Mouse (Mus musculus): ENCODE data around the gene Orm3. TPM values are rescaled to one million over a fixed set of nuclear protein-coding genes. Genes with fewer than 3 reads are reported as not detected.
A peak's percentile ranks its signal among the peaks of the same experiment; 100 is the strongest.

Orm3 gene
- polyA plus RNA-seq, 1 experiment from 2014 or later: not detected

- peaks cover 46% of the 10 kb centered on the region for H3K4me1 ChIP-seq (replicated peaks; ENCODE audit: control insufficient read depth, insufficient read depth, low read length)
- H3K9me3 ChIP-seq (ENCODE audit: control insufficient read depth, low read length): no peaks in the 10 kb centered on the region
- H3K4me2 ChIP-seq (replicated peaks): no peak overlapping the region
- no peaks in the 10 kb centered on the region for H3K27me3 ChIP-seq (ENCODE audit: control insufficient read depth, insufficient read depth, low read length)
- no peak overlapping the region for H3K9ac ChIP-seq
- H3K27ac ChIP-seq: no peak overlapping the region
- no peak for DNase-seq (ENCODE audit: low spot score)
- WGBS: 76% methylated on average over 7 of the region's 7 CpGs
- H3K4me3 ChIP-seq (replicated peaks; ENCODE audit: low read length): no peak overlapping the region
- ATAC-seq (ENCODE audit: low FRiP score): no peak
- H3K36me3 ChIP-seq (replicated peaks; ENCODE audit: control insufficient read depth, insufficient read depth): no peaks in the 10 kb centered on the region
These were observed 48.2 kb downstream of the Orm3 start for GRCm38 (mm10) chr4:63404205-63404604.

GRCm38 (mm10) chr4:63405051-63405450 is 49.1 kb downstream of the Orm3 start:
- no peak overlapping the region for H3K4me2 ChIP-seq (replicated peaks)
- H3K27ac ChIP-seq: no peak overlapping the region
- DNase-seq (ENCODE audit: low spot score) (no peak), ATAC-seq (ENCODE audit: low FRiP score) (no peak)
- no peaks in the 10 kb centered on the region for H3K36me3 ChIP-seq (replicated peaks; ENCODE audit: control insufficient read depth, insufficient read depth)
- peaks cover 47% of the 10 kb centered on the region for H3K4me1 ChIP-seq (replicated peaks; ENCODE audit: control insufficient read depth, insufficient read depth, low read length)
- 15% methylated on average over 7 of the region's 7 CpGs for WGBS
- no peak overlapping the region for H3K4me3 ChIP-seq (replicated peaks; ENCODE audit: low read length)
- H3K9me3 ChIP-seq (ENCODE audit: control insufficient read depth, low read length): no peaks in the 10 kb centered on the region
- H3K27me3 ChIP-seq (ENCODE audit: control insufficient read depth, insufficient read depth, low read length): no peaks in the 10 kb centered on the region
- H3K9ac ChIP-seq: no peak overlapping the region

GRCm38 (mm10) chr4:63405683-63406082 is 49.7 kb downstream of the Orm3 start:
- Histone ChIP-seq H3K4me1 (replicated peaks; ENCODE audit: control insufficient read depth, insufficient read depth, low read length) (peaks cover 47% of the 10 kb centered on the region), H3K36me3 (replicated peaks; ENCODE audit: control insufficient read depth, insufficient read depth) (no peaks in the 10 kb centered on the region), H3K4me3 (replicated peaks; ENCODE audit: low read length) (no peak overlapping the region), H3K27ac (no peak overlapping the region), H3K9ac (no peak overlapping the region), H3K9me3 (ENCODE audit: control insufficient read depth, low read length) (no peaks in the 10 kb centered on the region), H3K27me3 (ENCODE audit: control insufficient read depth, insufficient read depth, low read length) (no peaks in the 10 kb centered on the region), H3K4me2 (replicated peaks) (no peak overlapping the region)
- DNase-seq (ENCODE audit: low spot score) (no peak), ATAC-seq (ENCODE audit: low FRiP score) (no peak)
- 54% methylated on average over 4 of the region's 4 CpGs for WGBS

- 44% methylated on average over 7 of the region's 7 CpGs for WGBS
- ATAC-seq (ENCODE audit: low FRiP score): peak; percentile 24; the same call in 1 of the 2 replicates
- peak overlapping the region; percentile 81 for H3K4me2 ChIP-seq (replicated peaks)
These were observed 52.3 kb downstream of the Orm3 start for GRCm38 (mm10) chr4:63408247-63408646.

GRCm38 (mm10) chr4:63408649-63409048 is 52.7 kb downstream of the Orm3 start:
- 8% methylated on average over 8 of the region's 8 CpGs for WGBS
- Histone ChIP-seq H3K27ac (0 out of 2 replicates have a peak overlapping the region, but pooled peaks have one; percentile 49), H3K9me3 (ENCODE audit: control insufficient read depth, low read length) (no peaks in the 10 kb centered on the region), H3K4me1 (replicated peaks; ENCODE audit: control insufficient read depth, insufficient read depth, low read length) (peaks cover 35% of the 10 kb centered on the region), H3K9ac (peak overlapping the region; percentile 53; the same call in 1 of the 2 replicates), H3K27me3 (ENCODE audit: control insufficient read depth, insufficient read depth, low read length) (no peaks in the 10 kb centered on the region), H3K4me2 (replicated peaks) (peak overlapping the region; percentile 81), H3K4me3 (replicated peaks; ENCODE audit: low read length) (peak overlapping the region; percentile 47; the same call in 1 of the 2 replicates), H3K36me3 (replicated peaks; ENCODE audit: control insufficient read depth, insufficient read depth) (no peaks in the 10 kb centered on the region)
- ATAC-seq (ENCODE audit: low FRiP score) (peak; percentile 33), DNase-seq (ENCODE audit: low spot score) (peak; percentile 64)

More at GRCm38 (mm10) chr4:63408247-63408646, 52.3 kb downstream of the Orm3 start:
- Histone ChIP-seq H3K9ac (no peak overlapping the region; the same call in 1 of the 2 replicates), H3K36me3 (replicated peaks; ENCODE audit: control insufficient read depth, insufficient read depth) (no peaks in the 10 kb centered on the region), H3K9me3 (ENCODE audit: control insufficient read depth, low read length) (no peaks in the 10 kb centered on the region), H3K27me3 (ENCODE audit: control insufficient read depth, insufficient read depth, low read length) (no peaks in the 10 kb centered on the region), H3K27ac (0 out of 2 replicates have a peak overlapping the region, but pooled peaks have one; percentile 49), H3K4me3 (replicated peaks; ENCODE audit: low read length) (no peak overlapping the region), H3K4me1 (replicated peaks; ENCODE audit: control insufficient read depth, insufficient read depth, low read length) (peaks cover 39% of the 10 kb centered on the region)
- DNase-seq (ENCODE audit: low spot score): no peak

Other genes with a start within 250 kb of the Orm3 start
- gene Ambp, start 201.4 kb upstream of the Orm3 start, polyA plus RNA-seq (2014; fragmentation: Nextera tagmentation; extraction: Ambion mirVana): not detected in 2 replicates
- gene Kif12, start 184.0 kb upstream of the Orm3 start, polyA plus RNA-seq (2014; fragmentation: Nextera tagmentation; extraction: Ambion mirVana): 0.11 TPM in 1 of 2 replicates, not detected in the other
- 2.0 and 2.6 TPM in 2 replicates for gene Col27a1, start 142.2 kb upstream of the Orm3 start, polyA plus RNA-seq (2014; fragmentation: Nextera tagmentation; extraction: Ambion mirVana)
- not detected in 2 replicates for gene Orm1, start 11.6 kb upstream of the Orm3 start, polyA plus RNA-seq (2014; fragmentation: Nextera tagmentation; extraction: Ambion mirVana)
- gene Orm2, start 6.3 kb downstream of the Orm3 start, polyA plus RNA-seq (2014; fragmentation: Nextera tagmentation; extraction: Ambion mirVana): not detected in 2 replicates
- gene Akna, start 47.2 kb downstream of the Orm3 start, polyA plus RNA-seq (2014; fragmentation: Nextera tagmentation; extraction: Ambion mirVana): 3.9 and 4.6 TPM in 2 replicates
- gene Whrn, start 139.8 kb downstream of the Orm3 start, polyA plus RNA-seq (2014; fragmentation: Nextera tagmentation; extraction: Ambion mirVana): 5.8 and 8.0 TPM in 2 replicates
- gene Atp6v1g1, start 188.6 kb downstream of the Orm3 start, polyA plus RNA-seq (2014; fragmentation: Nextera tagmentation; extraction: Ambion mirVana): 409 and 428 TPM in 2 replicates
- 4.5 and 4.8 TPM in 2 replicates for gene Tmem268, start 202.6 kb downstream of the Orm3 start, polyA plus RNA-seq (2014; fragmentation: Nextera tagmentation; extraction: Ambion mirVana)
- gene Gm11213, start 249.1 kb downstream of the Orm3 start, polyA plus RNA-seq (2014; fragmentation: Nextera tagmentation; extraction: Ambion mirVana): not detected in 2 replicates

Measured in hindbrain, embryonic 14.5 days (tissue).